Mouse (Mus musculus): ENCODE data around the gene Acsbg2.

Acsbg2 gene

GRCm38 (mm10) chr17:56823352-56823751 lies 50.9 kb downstream of the Acsbg2 start:
- CTCF ChIA-PET: no interaction called here

- CTCF ChIA-PET: no interaction called here
These were observed 51.9 kb downstream of the Acsbg2 start for GRCm38 (mm10) chr17:56822380-56822779.

- CTCF ChIA-PET: no interaction called here
These were observed 54.5 kb downstream of the Acsbg2 start for GRCm38 (mm10) chr17:56819694-56820111.

- CTCF ChIA-PET: no interaction called here
These were observed 55.2 kb downstream of the Acsbg2 start for GRCm38 (mm10) chr17:56819032-56819545.

GRCm38 (mm10) chr17:56818067-56818636 lies 56.1 kb downstream of the Acsbg2 start:
- CTCF ChIA-PET: interaction anchor here (0.6 kb wide), 1 partner anchor 245 kb away, joined by 3 read pairs; no protein-coding TSS in a partner anchor

- CTCF ChIA-PET: no interaction called here
These were observed 59.2 kb downstream of the Acsbg2 start for GRCm38 (mm10) chr17:56815057-56815345.

GRCm38 (mm10) chr17:56814316-56815056 lies 59.8 kb downstream of the Acsbg2 start:
- CTCF ChIA-PET: no interaction called here

GRCm38 (mm10) chr17:56810245-56810644 lies 64.0 kb downstream of the Acsbg2 start:
- CTCF ChIA-PET: interaction anchor here (0.5 kb wide), 1 partner anchor 375 kb away, joined by 4 read pairs; no protein-coding TSS in a partner anchor

- CTCF ChIA-PET: interaction anchor here (0.6 to 0.7 kb wide), 3 partner anchors 50 to 226 kb away, joined by 3 to 4 read pairs (median 3); no protein-coding TSS in a partner anchor
These were observed 65.7 kb downstream of the Acsbg2 start for GRCm38 (mm10) chr17:56808518-56808917.

- CTCF ChIA-PET: interaction anchor here (0.7 kb wide), 1 partner anchor 17 kb away, joined by 4 read pairs; no protein-coding TSS in a partner anchor
These were observed 68.5 kb downstream of the Acsbg2 start for GRCm38 (mm10) chr17:56805784-56806183.

- CTCF ChIA-PET: no interaction called here
These were observed 69.3 kb downstream of the Acsbg2 start for GRCm38 (mm10) chr17:56804952-56805351.

GRCm38 (mm10) chr17:56802065-56802464 lies 72.2 kb downstream of the Acsbg2 start:
- CTCF ChIA-PET: no interaction called here

- CTCF ChIA-PET: no interaction called here
These were observed 75.0 kb downstream of the Acsbg2 start for GRCm38 (mm10) chr17:56799276-56799675.

GRCm38 (mm10) chr17:56793614-56794319 lies 80.5 kb downstream of the Acsbg2 start:
- CTCF ChIA-PET: interaction anchor here (0.5 kb wide), 1 partner anchor 92 kb away, joined by 11 read pairs; no protein-coding TSS in a partner anchor
